Comparison of ENCODE assay signal across 11 mouse cellular contexts in the genomic region with DNA sequence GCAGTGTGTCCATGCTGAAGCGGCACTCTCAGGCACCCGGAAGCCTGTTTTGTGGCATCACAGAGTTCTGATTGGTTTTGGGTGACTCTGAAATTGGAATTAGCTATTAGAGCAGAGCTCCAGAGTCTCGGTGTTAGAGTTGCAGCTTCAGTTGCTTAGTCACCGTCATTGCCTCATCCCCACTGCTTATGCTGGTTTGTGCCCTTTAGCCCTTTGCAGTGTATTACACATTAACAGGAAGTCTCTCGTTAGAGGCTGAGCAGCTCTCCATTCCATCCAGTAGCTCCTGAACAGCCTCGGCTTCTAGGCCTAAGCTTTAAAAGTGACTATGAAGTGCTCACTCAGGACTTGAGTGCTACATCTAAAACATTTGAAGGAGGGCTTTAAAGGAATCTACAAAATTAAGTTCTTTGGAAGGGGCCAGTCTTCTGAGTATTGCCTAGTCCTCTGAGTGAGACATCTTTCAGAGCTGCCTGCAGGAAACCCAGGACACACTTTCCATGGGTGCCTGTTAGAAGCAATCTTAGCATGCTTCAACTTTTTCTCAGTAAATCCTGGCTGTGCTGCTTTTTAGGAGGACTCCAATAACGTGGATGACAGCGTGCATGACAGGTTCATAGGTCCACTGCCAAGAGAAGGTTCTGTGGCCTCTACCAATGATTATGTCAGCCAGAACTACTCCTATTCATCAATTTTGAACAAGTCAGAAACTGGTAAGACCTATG. TPM values are rescaled to one million over a fixed set of nuclear protein-coding genes. Genes with fewer than 3 reads are reported as not detected.
DNase-seq lines count a peak whose midpoint lies in the region; ATAC-seq and TF ChIP-seq lines count a peak whose summit lies in the region.
"Had no signal": no experiment of that assay in that cellular context is flagged by ENCODE, and none has a peak within 500 bp of the region (broad histone marks: within the 10 kb centered on the region; RNA-seq: fewer than 3 reads in every experiment).

No protein-coding gene starts in this region.

- peak; percentile 97 for ATAC-seq in intestine, postnatal 0 days
- ATAC-seq in liver, embryonic 13.5 days (ENCODE audit: low read depth): peak; percentile 84
- peak; percentile 99 for ATAC-seq in megakaryocyte progenitor cell, adult 5-6 weeks (replicated peaks; ENCODE audit: poor library complexity)

- H3K36me3 ChIP-seq in intestine, postnatal 0 days (ENCODE audit: control insufficient read depth, insufficient read depth): peaks cover 15% of the 10 kb centered on the region
- H3K36me3 ChIP-seq in liver, embryonic 13.5 days: peaks cover 32% of the 10 kb centered on the region

- peaks cover 1% of the 10 kb centered on the region; the same call in 1 of the 2 replicates for H3K4me1 ChIP-seq in bone marrow, adult 2 months (ENCODE audit: control insufficient read depth, insufficient read depth, low read length)
- no peaks in the 10 kb centered on the region; the same call in 1 of the 2 replicates for H3K4me1 ChIP-seq in intestine, postnatal 0 days (replicated peaks; ENCODE audit: control insufficient read depth, insufficient read depth, low read length)
- H3K4me1 ChIP-seq in liver, embryonic 13.5 days (replicated peaks): no peaks in the 10 kb centered on the region
- H3K4me1 ChIP-seq: hindbrain, embryonic 10.5 days had no signal

- WGBS in bone marrow, adult 2 months: 49% methylated on average over 8 of the region's 8 CpGs
- WGBS in intestine, postnatal 0 days: 42% methylated on average over 8 of the region's 8 CpGs
- WGBS in liver, embryonic 13.5 days (ENCODE audit: insufficient replicate concordance): 63% methylated on average over 8 of the region's 8 CpGs

- H3K4me2 ChIP-seq in intestine, postnatal 0 days (replicated peaks; ENCODE audit: low read depth): no peak overlapping the region
- no peak overlapping the region for H3K4me2 ChIP-seq in liver, embryonic 13.5 days

- peak overlapping the region; percentile 66 for H3K27ac ChIP-seq in bone marrow, adult 2 months (ENCODE audit: control insufficient read depth, insufficient read depth, low read depth, low read length, poor library complexity)
- peak overlapping the region; percentile 70 for H3K27ac ChIP-seq in intestine, postnatal 0 days (ENCODE audit: low read depth, low read length)
- H3K27ac ChIP-seq in liver, embryonic 13.5 days: peak overlapping the region; percentile 58; the same call in 1 of the 2 replicates
- no peak overlapping the region for H3K27ac ChIP-seq in left cerebral cortex, adult 2 months
- H3K27ac ChIP-seq: hindbrain, embryonic 10.5 days had no signal

- H3K4me3 ChIP-seq in bone marrow, adult 2 months (replicated peaks; ENCODE audit: control insufficient read depth, low read depth, low read length): no peak overlapping the region
- no peak overlapping the region for H3K4me3 ChIP-seq in intestine, postnatal 0 days (ENCODE audit: low read depth, low read length)
- H3K4me3 ChIP-seq in liver, embryonic 13.5 days (replicated peaks): no peak overlapping the region
- no peak overlapping the region for H3K4me3 ChIP-seq in left cerebral cortex, adult 2 months
- H3K4me3 ChIP-seq: hindbrain, embryonic 10.5 days had no signal

- no peak overlapping the region for H3K9ac ChIP-seq in intestine, postnatal 0 days (ENCODE audit: low read depth, low read length)
- no peak overlapping the region for H3K9ac ChIP-seq in liver, embryonic 13.5 days

- no peak for TF ChIP-seq CTCF in bone marrow, adult 2 months (IDR thresholded peaks at IDR 0.05; ENCODE audit: control insufficient read depth, insufficient read depth, low read length)
- TF ChIP-seq CTCF in intestine, postnatal 0 days (IDR thresholded peaks at IDR 0.05; ENCODE audit: low read depth): no peak
- TF ChIP-seq CTCF in left cerebral cortex, adult 2 months (IDR thresholded peaks at IDR 0.05): no peak

- no peaks in the 10 kb centered on the region for H3K9me3 ChIP-seq in intestine, postnatal 0 days (ENCODE audit: control insufficient read depth)
- H3K9me3 ChIP-seq in liver, embryonic 13.5 days (replicated peaks): no peaks in the 10 kb centered on the region
- H3K9me3 ChIP-seq: hindbrain, embryonic 10.5 days had no signal

- no peaks in the 10 kb centered on the region for H3K27me3 ChIP-seq in intestine, postnatal 0 days (replicated peaks; ENCODE audit: control insufficient read depth, insufficient read depth, low read length)
- H3K27me3 ChIP-seq in liver, embryonic 13.5 days: no peaks in the 10 kb centered on the region

- intact Hi-C loops in left cerebral cortex, adult 2 months (cut with DNase I): no loop called here

- TF ChIP-seq POLR2A in bone marrow, adult 2 months (IDR thresholded peaks at IDR 0.05; ENCODE audit: borderline replicate concordance, control insufficient read depth, low read depth, low read length): no peak

- no peak for DNase-seq in liver, embryonic 13.5 days
- no peak for DNase-seq in gastrocnemius, adult 18-20 months (ENCODE audit: low spot score)
- no peak for DNase-seq in frontal cortex, postnatal 14 days (ENCODE audit: low spot score in 2 of 2)
- DNase-seq in left cerebral cortex, adult 2 months (ENCODE audit: extremely low spot score in 1 of 2, low spot score in 2 of 2): no peak
- no peak for DNase-seq in cerebellum, postnatal 4 days (ENCODE audit: low spot score in 2 of 2)
- DNase-seq: cerebellum, adult 8-10 months; left cerebral cortex, postnatal 4 days had no signal

RNA-seq across cellular contexts. Expression of a gene that starts 32.8 kb away (rescaled TPM):
- polyA plus RNA-seq in bone marrow, adult 2 months (2011; ENCODE audit: insufficient read depth, insufficient read length, low replicate concordance, missing spikeins): 14.4 and 25.5 TPM in 2 replicates
- polyA plus RNA-seq in intestine, postnatal 0 days (2015; fragmentation: Nextera tagmentation; extraction: Ambion mirVana): 26.9 and 29.6 TPM in 2 replicates
- polyA plus RNA-seq in liver, embryonic 13.5 days (2015; fragmentation: Nextera tagmentation; extraction: Ambion mirVana): 20.4 and 26.5 TPM in 2 replicates
- total RNA-seq in megakaryocyte progenitor cell, adult 5-6 weeks (2015): 58.0 and 58.5 TPM in 2 replicates
- total RNA-seq in megakaryocyte progenitor cell, adult 5-6 weeks (2017): 112 and 133 TPM in 2 replicates
- total RNA-seq in gastrocnemius, adult 18-20 months (2021): 100 to 1,000 TPM; 225 to 256 TPM
- total RNA-seq in left cerebral cortex, adult 2 months (2021): 10 to 100 TPM; 64.1 to 73.5 TPM
